Mouse (Mus musculus) erythroblast, embryonic 14.5 days (primary cell): ENCODE measurements at regions not wholly inside any gene's neighbourhood (a gene's known extent, or its start where the extent isn't known, plus 50 kb on each side); places are given as distances from the start of the nearest gene placed in this dataset.

Experiments
- GATA1 ChIP-seq: IDR thresholded peaks from 2 replicates; pipeline ENCODE4 v1.6.1; 2012; ENCODE audit warnings: low read length, inconsistent platforms, mixed read lengths
- TAL1 ChIP-seq: IDR thresholded peaks from 3 replicates; pipeline ENCODE4 v1.6.1; 2012; ENCODE audit warnings: low read length, inconsistent platforms, mixed read lengths

DNA sequence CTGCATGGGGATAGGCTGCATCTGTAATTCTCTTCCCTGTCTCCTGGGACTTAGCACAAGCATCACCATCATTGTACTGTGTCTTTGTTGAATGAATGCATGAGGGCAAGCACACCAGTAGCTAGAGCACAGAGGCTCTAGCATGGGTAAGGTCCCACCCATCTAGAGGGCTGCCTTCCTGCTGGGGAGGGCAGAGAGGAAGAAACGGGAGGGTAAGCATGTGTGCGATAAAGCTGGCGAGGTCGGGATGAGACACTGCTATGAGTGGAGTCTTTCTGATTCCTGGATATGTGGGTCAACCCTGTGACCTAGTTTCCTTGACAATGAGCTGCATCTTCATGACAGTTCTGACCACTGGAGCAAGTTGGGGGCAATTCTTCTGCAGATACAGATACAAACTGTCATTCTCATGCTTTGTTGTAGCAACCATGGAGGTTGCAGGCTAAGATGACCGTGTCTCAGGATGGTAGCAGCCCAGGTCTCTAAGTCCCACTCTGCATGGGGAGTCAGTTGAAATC lies 280.5 kb upstream of the Chd6 start:
- TF ChIP-seq TAL1 (no peak), GATA1 (no peak)
